In genomic region chr2:148578176-148578575, GRCm38 (mm10) we compare ENCODE assay signal across 14 mouse cellular contexts.
"Had no signal": no experiment of that assay in that cellular context is flagged by ENCODE, and none has a peak within 500 bp of the region (broad histone marks: within the 10 kb centered on the region; RNA-seq: fewer than 3 reads in every experiment).

No protein-coding gene starts in this region.

- DNase-seq: kidney, adult 11 months; kidney, adult 9 months; kidney, postnatal 4 days; liver; thymus, adult 2 months; thymus, postnatal 25 days had no signal

- H3K9ac ChIP-seq: limb, embryonic 12.5 days; liver, embryonic 14.5 days; lung, embryonic 15.5 days; midbrain, embryonic 15.5 days; neural tube, embryonic 12.5 days had no signal

- H3K4me2 ChIP-seq: limb, embryonic 12.5 days; lung, embryonic 15.5 days; midbrain, embryonic 11.5 days; midbrain, embryonic 15.5 days; neural tube, embryonic 12.5 days had no signal

- H3K36me3 ChIP-seq: limb, embryonic 12.5 days; lung, embryonic 15.5 days; midbrain, embryonic 15.5 days; neural tube, embryonic 12.5 days had no signal

- H3K4me1 ChIP-seq: limb, embryonic 12.5 days; midbrain, embryonic 15.5 days; neural tube, embryonic 12.5 days had no signal

- H3K4me3 ChIP-seq: layer of hippocampus, adult 2 months; limb, embryonic 12.5 days; lung, embryonic 15.5 days; midbrain, embryonic 15.5 days; neural tube, embryonic 12.5 days had no signal

- H3K27ac ChIP-seq: kidney, postnatal 0 days; layer of hippocampus, adult 2 months; limb, embryonic 12.5 days; liver, embryonic 14.5 days; lung, embryonic 15.5 days; midbrain, embryonic 15.5 days; neural tube, embryonic 12.5 days had no signal

- ATAC-seq: midbrain, embryonic 15.5 days had no signal

- H3K27me3 ChIP-seq: limb, embryonic 12.5 days; lung, embryonic 15.5 days; midbrain, embryonic 15.5 days; neural tube, embryonic 12.5 days had no signal

- H3K9me3 ChIP-seq: limb, embryonic 12.5 days; lung, embryonic 15.5 days; midbrain, embryonic 15.5 days; neural tube, embryonic 12.5 days had no signal
